ENCODE assay signal across 21 mouse cellular contexts in the genomic region with DNA sequence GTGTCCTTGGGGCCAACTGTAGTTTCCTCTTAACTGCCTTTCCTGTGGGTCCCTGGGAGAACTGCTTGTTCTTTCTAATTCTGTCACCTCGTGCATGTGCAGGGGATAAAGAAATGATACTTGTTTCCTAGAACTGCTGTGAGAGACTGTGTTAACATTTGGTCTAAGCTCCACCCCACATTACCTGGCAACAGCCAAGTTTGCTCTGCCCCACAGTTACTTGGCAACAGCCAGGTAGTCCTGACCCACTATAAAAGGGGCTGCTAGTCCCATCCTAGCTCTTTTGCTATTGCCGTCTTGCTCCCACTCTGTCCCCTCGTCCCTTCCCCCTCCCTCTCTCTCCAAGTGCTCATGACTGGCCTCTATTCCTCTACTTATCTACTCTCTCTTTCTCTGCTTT. TPM values are rescaled to one million over a fixed set of nuclear protein-coding genes. Genes with fewer than 3 reads are reported as not detected.
DNase-seq lines count a peak whose midpoint lies in the region; ATAC-seq and TF ChIP-seq lines count a peak whose summit lies in the region.
"Had no signal": no experiment of that assay in that cellular context is flagged by ENCODE, and none has a peak within 500 bp of the region (broad histone marks: within the 10 kb centered on the region; RNA-seq: fewer than 3 reads in every experiment).

No protein-coding gene starts in this region.

- H3K4me3 ChIP-seq in forebrain, embryonic 15.5 days = no peak overlapping the region
- no peak overlapping the region for H3K4me3 ChIP-seq in forebrain, embryonic 11.5 days (ENCODE audit: low read depth, low read length)
- H3K4me3 ChIP-seq in hindbrain, embryonic 11.5 days (ENCODE audit: low read depth, low read length) = no peak overlapping the region
- H3K4me3 ChIP-seq in hindbrain, postnatal 0 days (ENCODE audit: low read length) = no peak overlapping the region
- no peak overlapping the region for H3K4me3 ChIP-seq in midbrain, embryonic 16.5 days (ENCODE audit: low read depth, low read length)
- no peak overlapping the region for H3K4me3 ChIP-seq in midbrain, embryonic 10.5 days
- no peak overlapping the region for H3K4me3 ChIP-seq in stomach, embryonic 16.5 days (replicated peaks; ENCODE audit: low read length)
- H3K4me3 ChIP-seq: embryonic facial prominence, embryonic 10.5 days; gastrocnemius, adult 2 months; heart, embryonic 12.5 days; hindbrain, embryonic 12.5 days; intestine, embryonic 15.5 days had no signal

- H3K27ac ChIP-seq in forebrain, embryonic 15.5 days (replicated peaks) = no peak overlapping the region
- H3K27ac ChIP-seq in forebrain, embryonic 11.5 days (ENCODE audit: low read depth, low read length) = no peak overlapping the region
- no peak overlapping the region for H3K27ac ChIP-seq in hindbrain, embryonic 11.5 days (ENCODE audit: low read depth, low read length)
- no peak overlapping the region for H3K27ac ChIP-seq in hindbrain, postnatal 0 days
- H3K27ac ChIP-seq in midbrain, embryonic 16.5 days (ENCODE audit: low read length) = no peak overlapping the region
- no peak overlapping the region for H3K27ac ChIP-seq in midbrain, embryonic 10.5 days (replicated peaks)
- H3K27ac ChIP-seq in stomach, embryonic 16.5 days (ENCODE audit: low read length) = no peak overlapping the region
- H3K27ac ChIP-seq: embryonic facial prominence, embryonic 10.5 days; gastrocnemius, adult 2 months; hindbrain, embryonic 12.5 days; intestine, embryonic 15.5 days had no signal

- H3K9me3 ChIP-seq in forebrain, embryonic 15.5 days = no peaks in the 10 kb centered on the region
- H3K9me3 ChIP-seq in forebrain, embryonic 11.5 days (ENCODE audit: control insufficient read depth, low read length) = no peaks in the 10 kb centered on the region
- H3K9me3 ChIP-seq in hindbrain, embryonic 11.5 days (ENCODE audit: control insufficient read depth, low read length) = no peaks in the 10 kb centered on the region
- H3K9me3 ChIP-seq in hindbrain, postnatal 0 days (ENCODE audit: low read length) = no peaks in the 10 kb centered on the region
- no peaks in the 10 kb centered on the region for H3K9me3 ChIP-seq in midbrain, embryonic 16.5 days (replicated peaks; ENCODE audit: control insufficient read depth, low read length, poor library complexity, severe bottlenecking)
- H3K9me3 ChIP-seq in midbrain, embryonic 10.5 days (replicated peaks) = no peaks in the 10 kb centered on the region
- no peaks in the 10 kb centered on the region for H3K9me3 ChIP-seq in stomach, embryonic 16.5 days (replicated peaks; ENCODE audit: control insufficient read depth, low read length)
- H3K9me3 ChIP-seq: embryonic facial prominence, embryonic 10.5 days; heart, embryonic 12.5 days; hindbrain, embryonic 12.5 days; intestine, embryonic 15.5 days had no signal

- no peaks in the 10 kb centered on the region for H3K27me3 ChIP-seq in forebrain, embryonic 15.5 days
- H3K27me3 ChIP-seq in forebrain, embryonic 11.5 days (ENCODE audit: control insufficient read depth, insufficient read depth, low read length) = no peaks in the 10 kb centered on the region; the same call in 1 of the 2 replicates
- H3K27me3 ChIP-seq in hindbrain, embryonic 11.5 days (ENCODE audit: control insufficient read depth, insufficient read depth, low read length) = no peaks in the 10 kb centered on the region
- H3K27me3 ChIP-seq in hindbrain, postnatal 0 days (ENCODE audit: insufficient read depth, low read length) = no peaks in the 10 kb centered on the region
- no peaks in the 10 kb centered on the region; the same call in 1 of the 2 replicates for H3K27me3 ChIP-seq in midbrain, embryonic 16.5 days (ENCODE audit: control insufficient read depth, insufficient read depth, low read depth, low read length)
- peaks cover 85% of the 10 kb centered on the region for H3K27me3 ChIP-seq in midbrain, embryonic 10.5 days (ENCODE audit: low read depth, poor library complexity, severe bottlenecking)
- no peaks in the 10 kb centered on the region for H3K27me3 ChIP-seq in stomach, embryonic 16.5 days (ENCODE audit: control insufficient read depth, insufficient read depth, low read length)
- H3K27me3 ChIP-seq: heart, embryonic 12.5 days; hindbrain, embryonic 12.5 days; intestine, embryonic 15.5 days had no signal

- peaks cover 15% of the 10 kb centered on the region for H3K4me1 ChIP-seq in forebrain, embryonic 15.5 days
- H3K4me1 ChIP-seq in forebrain, embryonic 11.5 days (replicated peaks; ENCODE audit: control insufficient read depth, insufficient read depth, low read length) = peaks cover 10% of the 10 kb centered on the region
- 0 out of 2 replicates have a peak, but pooled peaks cover 2% of the 10 kb centered on the region for H3K4me1 ChIP-seq in hindbrain, embryonic 11.5 days (replicated peaks; ENCODE audit: control insufficient read depth, insufficient read depth, low read length)
- H3K4me1 ChIP-seq in hindbrain, postnatal 0 days (ENCODE audit: insufficient read depth, low read length) = peaks cover 11% of the 10 kb centered on the region; the same call in 1 of the 2 replicates
- peaks cover 8% of the 10 kb centered on the region for H3K4me1 ChIP-seq in midbrain, embryonic 16.5 days (ENCODE audit: control insufficient read depth, insufficient read depth, low read length)
- peaks cover 28% of the 10 kb centered on the region for H3K4me1 ChIP-seq in midbrain, embryonic 10.5 days
- H3K4me1 ChIP-seq in stomach, embryonic 16.5 days (ENCODE audit: control insufficient read depth, insufficient read depth, low read length) = no peaks in the 10 kb centered on the region
- H3K4me1 ChIP-seq: intestine, embryonic 15.5 days had no signal

- H3K9ac ChIP-seq in forebrain, embryonic 15.5 days (replicated peaks) = no peak overlapping the region
- H3K9ac ChIP-seq in forebrain, embryonic 11.5 days (ENCODE audit: low read length) = no peak overlapping the region
- H3K9ac ChIP-seq in hindbrain, embryonic 11.5 days (ENCODE audit: low read depth, low read length) = no peak overlapping the region
- no peak overlapping the region for H3K9ac ChIP-seq in hindbrain, postnatal 0 days (replicated peaks; ENCODE audit: low read length)
- H3K9ac ChIP-seq in midbrain, embryonic 16.5 days (ENCODE audit: low read depth, low read length) = no peak overlapping the region
- no peak overlapping the region for H3K9ac ChIP-seq in stomach, embryonic 16.5 days (ENCODE audit: low read length)
- H3K9ac ChIP-seq: heart, embryonic 12.5 days; hindbrain, embryonic 12.5 days; intestine, embryonic 15.5 days had no signal

- WGBS in forebrain, embryonic 15.5 days = 34% methylated on average over 3 of the region's 3 CpGs
- 33% methylated on average over 3 of the region's 3 CpGs for WGBS in forebrain, embryonic 11.5 days
- WGBS in hindbrain, embryonic 11.5 days = 31% methylated on average over 3 of the region's 3 CpGs
- 30% methylated on average over 3 of the region's 3 CpGs for WGBS in hindbrain, postnatal 0 days
- 9% methylated on average over 3 of the region's 3 CpGs for whole genome bisulfite sequencing in midbrain, embryonic 16.5 days
- 35% methylated on average over 3 of the region's 3 CpGs for WGBS in midbrain, embryonic 10.5 days
- 26% methylated on average over 3 of the region's 3 CpGs for WGBS in stomach, embryonic 16.5 days

- peak; percentile 32; the same call in 1 of the 2 replicates for ATAC-seq in forebrain, embryonic 15.5 days (replicated peaks)
- no peak for ATAC-seq in forebrain, embryonic 11.5 days (replicated peaks; ENCODE audit: low FRiP score)
- peak; percentile 7; the same call in 1 of the 2 replicates for ATAC-seq in hindbrain, embryonic 11.5 days (ENCODE audit: low FRiP score)
- ATAC-seq in hindbrain, postnatal 0 days = no peak
- ATAC-seq in midbrain, embryonic 16.5 days = 0 out of 2 replicates have a peak, but pooled peaks have one; percentile 54
- ATAC-seq in stomach, embryonic 16.5 days (ENCODE audit: insufficient read depth, low FRiP score) = 0 out of 2 replicates have a peak, but pooled peaks have one; percentile 13
- no peak for ATAC-seq in erythroid progenitor cell, adult 5-6 weeks (replicated peaks; ENCODE audit: low FRiP score, poor library complexity, severe bottlenecking)
- ATAC-seq: activated CD4-positive, CD25-positive, alpha-beta regulatory T cell, adult 4 months; intestine, embryonic 15.5 days had no signal

- H3K4me2 ChIP-seq in forebrain, embryonic 15.5 days (replicated peaks) = no peak overlapping the region
- H3K4me2 ChIP-seq in forebrain, embryonic 11.5 days (ENCODE audit: low read depth, low read length, severe bottlenecking) = no peak overlapping the region
- H3K4me2 ChIP-seq in hindbrain, embryonic 11.5 days (replicated peaks; ENCODE audit: low read depth, low read length) = no peak overlapping the region
- H3K4me2 ChIP-seq in hindbrain, postnatal 0 days (ENCODE audit: low read depth, low read length) = no peak overlapping the region
- no peak overlapping the region for H3K4me2 ChIP-seq in midbrain, embryonic 16.5 days (ENCODE audit: low read length)
- no peak overlapping the region for H3K4me2 ChIP-seq in stomach, embryonic 16.5 days (ENCODE audit: low read depth, low read length)
- H3K4me2 ChIP-seq: intestine, embryonic 15.5 days had no signal

- DNase-seq in forebrain, embryonic 11.5 days (ENCODE audit: low spot score) = no peak
- DNase-seq in hindbrain, embryonic 11.5 days (ENCODE audit: low spot score) = no peak
- no peak for DNase-seq in hindbrain, postnatal 0 days (ENCODE audit: low spot score)
- no peak for DNase-seq in midbrain, embryonic 10.5 days (ENCODE audit: low spot score)
- DNase-seq: adrenal gland, adult 2 months; adrenal gland, postnatal 36 days; cerebellum, adult 2 months; cerebellum, postnatal 10 days; gastrocnemius, adult 2 months; gastrocnemius, postnatal 25 days had no signal

- no peaks in the 10 kb centered on the region for H3K36me3 ChIP-seq in forebrain, embryonic 15.5 days
- no peaks in the 10 kb centered on the region for H3K36me3 ChIP-seq in forebrain, embryonic 11.5 days (ENCODE audit: control insufficient read depth, insufficient read depth, low read length)
- no peaks in the 10 kb centered on the region for H3K36me3 ChIP-seq in hindbrain, embryonic 11.5 days (ENCODE audit: control insufficient read depth, insufficient read depth, low read length)
- H3K36me3 ChIP-seq in hindbrain, postnatal 0 days (ENCODE audit: insufficient read depth, low read length) = no peaks in the 10 kb centered on the region
- H3K36me3 ChIP-seq in midbrain, embryonic 16.5 days (ENCODE audit: control insufficient read depth, insufficient read depth, low read length) = no peaks in the 10 kb centered on the region
- H3K36me3 ChIP-seq in midbrain, embryonic 10.5 days = no peaks in the 10 kb centered on the region
- H3K36me3 ChIP-seq in stomach, embryonic 16.5 days (ENCODE audit: control insufficient read depth, insufficient read depth, low read length) = no peaks in the 10 kb centered on the region
- H3K36me3 ChIP-seq: embryonic facial prominence, embryonic 10.5 days; heart, embryonic 12.5 days; hindbrain, embryonic 12.5 days; intestine, embryonic 15.5 days had no signal

- TF ChIP-seq CTCF in hindbrain, postnatal 0 days (IDR thresholded peaks at IDR 0.05; ENCODE audit: low read depth) = no peak

RNA-seq across cellular contexts. Expression of gene Msx2, which starts 28.2 kb away (rescaled TPM):
- 0.41 and 0.70 TPM in 2 replicates for polyA plus RNA-seq in forebrain, embryonic 15.5 days (2015; fragmentation: Nextera tagmentation; extraction: Ambion mirVana)
- polyA plus RNA-seq in forebrain, embryonic 11.5 days (2014; fragmentation: Nextera tagmentation; extraction: Ambion mirVana) = 33.0 and 36.6 TPM in 2 replicates
- 58.3 and 66.3 TPM in 2 replicates for polyA plus RNA-seq in hindbrain, embryonic 11.5 days (2014; fragmentation: Nextera tagmentation; extraction: Ambion mirVana)
- total RNA-seq in hindbrain, postnatal 0 days (2014; rRNA removed) = 3.1 and 4.4 TPM in 2 replicates
- polyA plus RNA-seq in hindbrain, postnatal 0 days (2015; fragmentation: Nextera tagmentation; extraction: Ambion mirVana) = 5.1 and 5.3 TPM in 2 replicates
- polyA plus RNA-seq in midbrain, embryonic 16.5 days (2015; fragmentation: Nextera tagmentation; extraction: Ambion mirVana) = 0.40 and 0.55 TPM in 2 replicates
- polyA plus RNA-seq in midbrain, embryonic 10.5 days (2016; fragmentation: Nextera tagmentation; extraction: Ambion mirVana) = 18.3 and 23.2 TPM in 2 replicates
- polyA plus RNA-seq in stomach, embryonic 16.5 days (2015; fragmentation: Nextera tagmentation; extraction: Ambion mirVana) = 1.6 and 2.2 TPM in 2 replicates
- total RNA-seq in erythroid progenitor cell, adult 5-6 weeks (2015; ENCODE audit: low replicate concordance) = not detected in 2 replicates
- total RNA-seq in erythroid progenitor cell, adult 5-6 weeks (2017; ENCODE audit: low replicate concordance) = not detected in 2 replicates
- total RNA-seq: gastrocnemius, adult 2 months; granulocyte monocyte progenitor cell, adult 5-6 weeks; MEL had no signal
- polyA plus RNA-seq: activated CD4-positive, CD25-positive, alpha-beta regulatory T cell, adult 4 months had no signal

Comparison
In these comparisons a context has a peak if more than half of its experiments do, and no peak if none do; other contexts are left out.
1. ATAC-seq: peak in forebrain, embryonic 15.5 days (single experiment), hindbrain, embryonic 11.5 days (single experiment), midbrain, embryonic 16.5 days (single experiment) and stomach, embryonic 16.5 days (single experiment); none in forebrain, embryonic 11.5 days (single experiment), hindbrain, postnatal 0 days (single experiment) and erythroid progenitor cell, adult 5-6 weeks (single experiment).